Mouse (Mus musculus) midbrain, embryonic 10.5 days (tissue): ENCODE measurements around the gene Olig3. TPM values are rescaled to one million over a fixed set of nuclear protein-coding genes. Genes with fewer than 3 reads are reported as not detected.

Source experiments
- polyA plus RNA-seq: library from polyadenylated mRNA; unstranded; fragments of >200 nt; fragmentation: Nextera tagmentation; extraction: Ambion mirVana; gene quantifications from 2 replicates; pipeline ENCODE4 v1.2.1, GENCODE M21; 2016

Olig3 gene
- polyA plus RNA-seq, 1 experiment from 2014 or later: 23.1 TPM

Other genes with a start within 250 kb of the Olig3 start
- gene Ifngr1, start 235.4 kb downstream of the Olig3 start, polyA plus RNA-seq: 34.7 and 36.0 TPM in 2 replicates